ENCODE assay signal across 1 mouse cellular context in the genomic region with DNA sequence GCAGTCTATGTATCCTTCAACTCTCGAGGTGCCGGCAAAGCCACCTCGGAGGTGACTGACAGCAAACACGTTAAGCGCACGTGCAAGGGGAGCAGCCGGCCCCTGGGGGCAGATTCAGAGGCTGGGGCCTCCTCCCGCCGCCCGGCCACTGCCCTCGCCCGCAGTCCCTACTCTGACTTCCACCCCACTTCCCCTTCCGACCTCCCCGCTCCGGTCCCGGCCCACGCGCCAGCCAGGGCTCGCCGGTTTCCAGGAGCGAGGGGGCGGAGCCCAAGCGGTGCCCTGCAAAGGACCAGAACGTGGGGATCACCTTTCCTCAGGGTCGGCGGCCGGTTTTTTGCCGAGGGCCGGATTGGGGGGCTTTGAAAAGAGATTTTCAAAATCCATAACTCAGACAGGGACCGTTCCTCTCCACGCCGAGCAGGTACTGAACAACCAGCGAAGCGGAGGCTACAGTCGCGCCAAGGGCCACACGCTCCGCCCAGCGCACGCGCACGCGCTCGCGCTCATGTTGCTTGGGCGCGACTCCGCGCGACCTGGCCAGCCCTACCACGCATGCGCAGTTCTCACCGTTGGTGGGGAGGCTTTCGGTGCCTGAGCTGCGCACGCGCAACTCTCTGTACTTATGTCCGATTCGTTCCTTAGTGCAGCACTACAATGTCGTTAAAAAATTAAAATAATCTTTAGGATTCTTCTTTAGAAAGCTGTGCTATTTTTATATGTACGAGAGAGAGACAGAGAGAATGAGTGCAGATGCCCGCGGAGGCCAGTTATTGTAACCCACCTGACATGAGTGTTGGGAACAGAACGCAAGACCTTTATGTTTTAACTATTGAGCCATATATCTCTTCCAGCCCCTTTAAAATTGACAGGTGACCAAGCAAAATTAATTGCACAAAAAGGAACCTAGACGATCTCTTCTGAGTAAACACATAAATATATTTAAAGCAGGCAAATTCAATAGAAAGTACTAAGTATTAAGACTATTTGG.
TF ChIP-seq lines count a peak whose summit lies in the region.

Gene Zc3h8 (minus strand): TSS at position 540 of the 991 bp plus-strand sequence.

TF ChIP-seq in CH12.LX, 34 proteins besides CTCF, POLR2A, EP300 and RAD21:
- TF ChIP-seq USF2 (conservative IDR thresholded peaks at IDR 0.05; ENCODE audit: low read depth, low read length) (no peak), ELF1 (IDR thresholded peaks at IDR 0.05; ENCODE audit: low read depth, low read length) (peak; percentile 38; the same call in 1 of the 2 replicates), UBTF (IDR thresholded peaks at IDR 0.05; ENCODE audit: low read depth, low read length) (peak; percentile 85; the same call in 1 of the 2 replicates), NELFE (IDR thresholded peaks at IDR 0.05; ENCODE audit: low read depth, low read length) (peak; percentile 93), RCOR1 (conservative IDR thresholded peaks at IDR 0.05; ENCODE audit: low read depth, low read length) (no peak), ZMIZ1 (IDR thresholded peaks at IDR 0.05; ENCODE audit: low read depth, low read length) (peak; percentile 87), ZKSCAN1 (IDR thresholded peaks at IDR 0.05; ENCODE audit: borderline replicate concordance, low read depth, low read length) (no peak), E2F4 (IDR thresholded peaks at IDR 0.05; ENCODE audit: insufficient replicate concordance, low read depth, low read length) (0 out of 2 replicates have a peak, but pooled peaks have one; percentile 68), NRF1 (IDR thresholded peaks at IDR 0.05; ENCODE audit: low read depth, low read length) (peak; percentile 98), ZNF384 (IDR thresholded peaks at IDR 0.05; ENCODE audit: low read depth, low read length) (no peak), JUN (IDR thresholded peaks at IDR 0.05; ENCODE audit: insufficient read depth, low read depth, low read length) (no peak), SIN3A (IDR thresholded peaks at IDR 0.05; ENCODE audit: low read length) (peak; percentile 86), GABPA (IDR thresholded peaks at IDR 0.05; ENCODE audit: insufficient replicate concordance, low read depth, low read length) (no peak), MAX (IDR thresholded peaks at IDR 0.05; ENCODE audit: low read length) (peak; percentile 90), MEF2A (IDR thresholded peaks at IDR 0.05; ENCODE audit: borderline replicate concordance, low read depth, low read length) (no peak), MXI1 (IDR thresholded peaks at IDR 0.05; ENCODE audit: low read depth, low read length) (peak; percentile 96), MYC (IDR thresholded peaks at IDR 0.05; ENCODE audit: low read depth, low read length) (peak; percentile 76), BHLHE40 (IDR thresholded peaks at IDR 0.05; ENCODE audit: low read depth, low read length) (peak; percentile 98), ETS1 (conservative IDR thresholded peaks at IDR 0.05; ENCODE audit: low read depth, low read length) (peak; percentile 44; the same call in 1 of the 2 replicates), USF1 (IDR thresholded peaks at IDR 0.05; ENCODE audit: low read depth, low read length) (no peak), TCF12 (IDR thresholded peaks at IDR 0.05; ENCODE audit: low read depth, low read length) (peak; percentile 74), TBP (conservative IDR thresholded peaks at IDR 0.05; ENCODE audit: low read depth, low read length) (peak; percentile 59; the same call in 1 of the 2 replicates), CHD2 (IDR thresholded peaks at IDR 0.05; ENCODE audit: low read length) (no peak), MAZ (IDR thresholded peaks at IDR 0.05; ENCODE audit: low read depth, low read length) (0 out of 2 replicates have a peak, but pooled peaks have one; percentile 41), POLR2AphosphoS2 (IDR thresholded peaks at IDR 0.05; ENCODE audit: low read depth, low read length) (peak; percentile 75; the same call in 1 of the 2 replicates), PAX5 (IDR thresholded peaks at IDR 0.05; ENCODE audit: low read length) (no peak), IRF4 (IDR thresholded peaks at IDR 0.05; ENCODE audit: low read depth, low read length) (peak; percentile 35; the same call in 1 of the 2 replicates), HCFC1 (IDR thresholded peaks at IDR 0.05; ENCODE audit: low read depth, low read length) (peak; percentile 52; the same call in 1 of the 2 replicates), MAFK (IDR thresholded peaks at IDR 0.05; ENCODE audit: insufficient replicate concordance, low read length) (no peak)
